Mouse (Mus musculus) ES-E14 (cell line): ENCODE results near the gene Gldc.

Experiments
- CHD2 ChIP-seq: IDR thresholded peaks from 2 replicates; pipeline ENCODE4 v1.6.1; 2014; ENCODE audit warnings: mild to moderate bottlenecking, low read depth, low read length, inconsistent platforms
- MAFK ChIP-seq: IDR thresholded peaks from 2 replicates; pipeline ENCODE4 v1.6.1; 2014; ENCODE audit warnings: mild to moderate bottlenecking, low read depth, low read length, inconsistent platforms; ENCODE audit not compliant: insufficient read depth
- ZC3H11A ChIP-seq: IDR thresholded peaks from 2 replicates; pipeline ENCODE4 v1.6.1; 2012; ENCODE audit warnings: low read depth, mild to moderate bottlenecking, inconsistent platforms, low read length, borderline replicate concordance
- ZNF384 ChIP-seq: IDR thresholded peaks from 2 replicates; pipeline ENCODE4 v1.6.1; 2012; ENCODE audit warnings: low read depth, low read length, inconsistent platforms

GRCm38 (mm10) chr19:30151290-30151689 is 23.9 kb downstream of the Gldc start:
- TF ChIP-seq ZC3H11A (no peak), MAFK (no peak), CHD2 (no peak), ZNF384 (no peak)
